Mouse (Mus musculus): Measurements from ENCODE around the gene Stk38.
"Not testable (repeated sequence)": the region's sequence is repeated elsewhere in the genome, so short reads cannot be mapped to it uniquely, and the experiment has no call there.

The Stk38 gene

DNA sequence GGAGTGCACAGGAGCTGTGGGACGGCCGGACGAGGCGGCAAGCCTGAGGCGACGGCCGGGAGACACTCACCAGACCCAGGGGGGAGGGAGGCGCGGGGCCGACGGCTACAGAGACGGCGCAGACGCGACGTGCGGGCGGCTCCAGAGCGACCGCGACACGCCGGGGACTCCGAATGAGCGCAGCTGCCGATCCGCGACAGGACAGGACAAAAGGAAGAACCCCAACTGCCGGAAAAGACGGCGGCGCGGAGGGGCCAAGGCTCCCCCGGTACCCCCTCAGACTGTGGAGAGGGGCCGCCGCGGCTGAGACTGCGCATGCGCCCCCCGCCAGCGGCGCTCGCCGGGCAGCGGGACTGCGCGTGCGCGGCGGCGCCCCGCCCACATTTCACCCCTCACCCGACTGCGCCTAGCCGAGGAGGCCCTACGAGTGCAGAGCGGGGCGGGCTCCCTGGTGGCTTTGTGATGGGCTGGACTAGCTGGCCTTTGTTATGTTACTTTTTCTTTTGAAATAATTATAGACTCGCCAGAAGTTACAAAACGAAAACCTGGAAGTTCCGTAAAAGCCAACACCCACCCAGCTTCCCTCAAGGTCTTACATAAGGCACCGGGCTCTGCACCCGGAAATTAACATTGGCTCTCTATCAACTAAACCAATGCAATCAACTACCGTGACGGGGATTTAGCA is at the start of gene Stk38:
Gene Stk38 (minus strand): TSS at position 355 of the 685 bp plus-strand sequence.
- peak; percentile 92 to 95 for DNase-seq

- no peak for DNase-seq
Measured at GRCm38 (mm10) chr17:29057361-29057890, 49.6 kb upstream of the Stk38 start.

DNA sequence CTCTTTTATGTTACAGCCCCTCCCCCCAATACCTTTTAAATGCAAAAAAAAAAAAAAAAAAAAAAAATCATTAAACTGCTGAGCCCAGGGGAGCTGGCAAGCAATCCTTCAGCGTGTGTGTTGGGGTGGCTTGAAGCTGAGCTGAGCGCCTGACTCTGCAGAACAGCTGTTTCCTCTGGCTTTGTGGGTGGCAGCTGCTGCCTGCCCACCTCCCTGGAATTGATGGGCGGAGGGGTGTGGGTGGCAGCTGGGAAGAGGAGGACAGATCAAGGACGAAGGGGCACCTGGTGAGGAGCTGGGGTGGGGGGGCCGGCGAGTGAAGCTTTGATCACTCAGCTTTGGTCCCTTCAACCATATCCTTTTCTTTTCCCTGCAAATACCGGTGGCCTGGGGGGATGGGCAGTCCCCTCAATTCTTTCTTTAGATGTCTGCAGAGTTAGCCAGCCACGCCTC is 48.9 kb upstream of the Stk38 start:
- DNase-seq = peak; percentile 68 to 81

DNA sequence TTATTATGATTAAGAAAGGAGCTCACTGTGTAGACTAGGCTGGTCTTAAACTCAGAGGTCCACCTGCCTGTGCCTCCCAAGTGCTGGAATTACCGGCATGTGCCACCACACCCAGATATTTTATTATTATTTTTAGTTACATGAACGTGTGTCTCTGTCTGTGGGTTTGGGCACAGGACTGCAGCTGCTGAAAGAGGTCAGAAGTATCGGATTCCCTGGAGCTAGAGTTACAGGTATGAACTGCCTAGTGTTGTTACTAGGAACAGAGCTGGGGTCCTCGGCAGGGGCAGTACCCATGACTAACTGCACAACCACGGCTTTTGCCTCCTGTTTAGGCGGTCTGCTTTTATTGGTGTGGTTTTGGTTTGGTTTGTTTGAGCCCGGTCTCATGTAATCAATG is 48.4 kb upstream of the Stk38 start:
- no peak for DNase-seq

DNA sequence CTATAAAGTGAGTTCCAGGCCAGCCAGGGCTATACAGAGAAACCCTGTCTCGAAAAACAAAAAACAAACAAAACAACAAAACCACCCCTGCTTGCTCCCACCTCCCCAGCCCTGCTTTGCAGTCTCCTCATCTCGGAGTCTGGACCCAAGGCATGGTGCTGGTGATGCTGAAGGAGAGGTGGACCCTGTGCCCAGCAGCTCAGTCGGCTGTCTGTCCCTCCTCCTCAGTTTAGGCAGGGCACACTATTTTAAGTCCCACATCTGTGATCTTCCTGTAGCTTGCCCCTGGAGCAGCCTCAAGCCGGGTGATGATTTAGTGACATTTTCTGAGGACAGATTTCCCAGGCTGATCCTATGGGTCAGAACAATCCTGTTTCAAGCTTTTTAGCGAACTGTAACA is 47.8 kb upstream of the Stk38 start:
- no peak for DNase-seq

DNA sequence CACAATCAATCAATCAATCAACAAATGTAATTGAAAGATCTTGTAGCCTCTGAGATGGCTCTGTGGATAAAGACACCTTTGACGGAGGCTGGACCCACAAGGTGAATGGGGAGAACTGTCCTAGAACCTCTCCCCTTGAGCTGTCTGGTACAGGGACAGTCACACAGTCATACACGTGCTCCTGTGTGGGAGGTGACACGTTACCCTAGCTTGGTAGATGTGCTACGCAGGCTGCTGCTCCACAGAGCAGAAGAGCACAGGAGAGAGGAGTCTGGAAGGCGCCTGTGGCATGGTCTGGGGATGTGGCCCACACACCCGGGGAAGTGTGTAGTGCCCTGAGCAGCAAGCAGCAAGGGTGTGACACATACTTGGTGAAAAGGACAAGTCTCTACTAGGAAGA is 46.6 kb upstream of the Stk38 start:
- no peak for DNase-seq

- peak; percentile 61 to 74 for DNase-seq
Measured at GRCm38 (mm10) chr17:29053841-29054240, 46.0 kb upstream of the Stk38 start.

- DNase-seq = no peak
Measured at GRCm38 (mm10) chr17:29053067-29053466, 45.3 kb upstream of the Stk38 start.

GRCm38 (mm10) chr17:29050791-29051190 is 43.0 kb upstream of the Stk38 start:
- DNase-seq = peak in 1 of 2 experiments; percentile 43

- DNase-seq = no peak
Measured at GRCm38 (mm10) chr17:29049923-29050322, 42.1 kb upstream of the Stk38 start.

- no peak for DNase-seq
Measured at GRCm38 (mm10) chr17:29049508-29049889, 41.7 kb upstream of the Stk38 start.

DNA sequence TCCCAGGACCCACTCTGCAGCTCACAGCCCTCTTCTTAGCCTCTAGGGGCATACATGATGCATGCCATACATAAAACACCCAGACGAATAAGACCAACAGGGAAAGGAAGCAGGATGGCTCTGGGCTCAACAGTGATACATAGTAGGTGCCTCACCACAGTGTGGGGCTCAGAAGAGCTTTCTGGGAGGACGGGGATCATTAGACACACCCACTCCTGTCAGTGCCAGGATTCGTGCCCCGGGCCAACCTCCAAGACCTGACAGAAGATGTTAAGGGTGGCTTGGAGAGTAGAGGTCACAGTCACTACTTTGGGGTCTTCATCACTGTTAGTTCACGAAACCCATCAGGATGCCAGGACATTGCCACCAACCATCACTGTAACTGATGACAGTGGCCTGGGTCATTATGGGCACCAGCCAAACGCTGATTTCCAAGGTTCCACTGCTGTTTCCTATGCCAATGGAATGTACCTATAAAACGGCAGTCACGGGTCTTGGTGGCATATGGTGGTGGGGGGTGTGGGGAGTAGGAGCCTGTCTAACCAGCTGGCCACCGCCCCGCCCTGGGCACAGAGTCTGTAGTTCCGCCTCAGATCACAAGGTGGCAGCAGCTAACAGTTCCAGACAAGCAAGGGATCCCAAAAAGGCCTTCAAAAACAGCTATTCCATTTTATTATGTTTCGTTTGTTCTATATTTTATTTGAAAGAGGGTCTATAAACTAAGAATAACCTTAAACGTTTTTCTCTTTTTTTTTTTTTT is 41.1 kb upstream of the Stk38 start:
- peak; percentile 92 to 93 for DNase-seq

- DNase-seq = no peak
Measured at GRCm38 (mm10) chr17:29047697-29048514, 40.1 kb upstream of the Stk38 start.

DNA sequence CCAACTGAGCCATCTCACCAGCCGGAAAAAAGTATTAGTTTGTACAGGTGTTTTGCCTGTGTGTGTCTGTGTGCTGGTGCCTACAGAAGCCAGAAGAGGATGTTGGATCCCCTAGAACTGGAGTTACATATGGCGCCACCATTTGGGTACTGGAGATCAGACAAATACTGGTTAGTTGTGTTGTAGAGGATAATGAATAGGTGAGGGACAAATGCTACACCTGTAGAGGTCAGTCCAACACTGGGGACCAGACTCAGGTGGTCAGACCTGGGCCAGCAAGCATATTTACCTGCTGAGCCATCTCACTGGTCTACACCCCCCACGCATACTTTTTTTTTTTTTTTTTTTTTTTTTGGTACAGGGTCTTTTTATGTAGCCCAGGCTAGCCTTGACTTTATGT is 39.1 kb upstream of the Stk38 start:
- no peak for DNase-seq

- DNase-seq = peak; percentile 64 to 75
Measured at GRCm38 (mm10) chr17:29045741-29046530, 38.1 kb upstream of the Stk38 start.

GRCm38 (mm10) chr17:29044925-29045319 is 37.1 kb upstream of the Stk38 start:
- DNase-seq = peak in 1 of 2 experiments; percentile 47

DNA sequence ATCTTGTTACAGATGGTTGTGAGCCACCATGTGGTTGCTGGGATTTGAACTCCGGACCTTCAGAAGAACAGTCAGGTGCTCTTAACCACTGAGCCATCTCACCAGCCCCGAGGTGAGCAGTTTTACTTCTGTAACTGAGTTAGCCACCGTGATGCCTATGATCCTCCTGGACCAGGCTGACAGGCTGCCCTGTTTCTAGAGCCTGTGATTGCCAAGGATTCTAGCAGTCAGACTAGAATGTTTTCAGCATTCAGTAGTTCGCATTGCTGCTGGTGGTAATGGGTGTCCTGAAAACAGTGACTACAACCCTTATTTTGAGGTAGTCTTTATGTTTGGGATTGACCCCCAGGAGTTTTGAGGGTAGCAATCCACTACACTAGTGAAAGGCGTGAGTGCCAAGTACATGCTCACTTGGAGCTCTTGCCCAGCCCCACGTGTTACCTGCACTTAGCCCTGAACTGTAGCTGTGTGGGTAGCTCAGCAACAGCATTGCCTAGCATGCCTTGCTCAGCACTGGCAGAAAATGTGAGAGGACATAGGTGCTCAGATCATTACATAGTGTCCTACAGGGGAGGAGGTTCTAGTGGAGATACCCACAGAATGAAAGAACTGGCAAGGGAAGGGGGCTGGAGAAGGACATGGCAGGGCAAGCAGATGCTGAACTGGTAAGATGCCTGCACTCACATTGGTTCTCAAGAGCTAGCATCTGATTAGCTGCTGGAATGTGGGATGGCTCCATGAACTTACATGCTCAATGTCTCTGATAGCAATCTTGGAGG is 36.5 kb upstream of the Stk38 start:
- no peak for DNase-seq

DNA sequence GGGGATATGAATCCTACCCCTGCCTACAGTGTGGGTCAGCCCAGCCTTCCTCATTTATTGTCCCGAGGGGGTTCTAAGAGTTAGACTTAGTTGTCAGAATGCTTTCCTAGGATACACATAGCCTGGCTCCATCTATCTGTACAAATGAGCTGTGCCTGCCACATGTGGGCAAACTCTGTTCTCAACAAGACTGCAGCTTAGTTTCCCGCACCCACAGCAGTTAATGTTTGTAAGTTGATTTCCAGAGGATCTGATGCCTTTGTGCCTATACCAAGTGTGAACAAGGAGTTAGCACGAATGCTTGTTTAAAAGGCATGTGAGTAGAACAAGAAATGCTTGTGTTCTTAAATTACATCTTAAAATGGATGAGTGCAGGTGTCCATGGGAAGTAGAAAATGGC is 35.8 kb upstream of the Stk38 start:
- no peak for DNase-seq

DNA sequence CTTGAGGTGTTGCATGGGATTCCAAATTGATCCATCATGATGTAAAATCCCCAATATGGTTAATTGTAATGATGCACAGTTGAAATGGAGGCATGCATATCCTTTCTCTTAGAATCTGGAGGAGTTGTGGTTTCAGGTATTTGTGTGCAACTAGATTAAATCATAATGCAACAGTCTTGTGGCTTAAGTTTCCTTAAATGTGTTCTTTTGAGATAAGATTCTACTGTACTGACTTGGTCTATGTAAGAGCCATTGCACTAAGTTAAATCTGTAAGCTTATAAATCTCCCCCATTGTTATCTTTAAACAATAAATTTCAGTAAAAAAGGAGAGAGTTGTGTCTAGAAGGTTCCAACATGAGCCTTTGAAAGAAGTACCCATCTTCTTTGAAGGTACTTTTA is 34.8 kb upstream of the Stk38 start:
- DNase-seq = no peak

DNA sequence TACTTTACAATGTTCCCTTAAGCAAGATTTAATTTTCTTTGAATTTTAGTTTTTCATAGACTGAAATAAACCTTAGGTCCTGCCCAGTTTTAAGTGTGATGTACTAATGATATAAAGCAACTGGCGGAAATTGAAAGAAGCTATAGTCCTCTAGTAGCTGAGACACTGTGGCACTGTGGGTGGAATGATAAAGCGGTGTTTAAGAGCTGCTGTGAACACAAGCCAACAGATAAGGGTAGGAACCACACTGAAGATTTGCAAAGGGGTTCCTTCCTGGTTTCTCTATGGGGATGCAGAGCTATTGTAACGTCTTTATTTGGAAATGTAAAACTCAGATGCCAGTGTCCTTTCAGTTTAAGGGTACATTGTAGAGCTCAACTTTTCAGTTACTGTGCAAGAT is 33.8 kb upstream of the Stk38 start:
- DNase-seq = not testable (repeated sequence)

DNA sequence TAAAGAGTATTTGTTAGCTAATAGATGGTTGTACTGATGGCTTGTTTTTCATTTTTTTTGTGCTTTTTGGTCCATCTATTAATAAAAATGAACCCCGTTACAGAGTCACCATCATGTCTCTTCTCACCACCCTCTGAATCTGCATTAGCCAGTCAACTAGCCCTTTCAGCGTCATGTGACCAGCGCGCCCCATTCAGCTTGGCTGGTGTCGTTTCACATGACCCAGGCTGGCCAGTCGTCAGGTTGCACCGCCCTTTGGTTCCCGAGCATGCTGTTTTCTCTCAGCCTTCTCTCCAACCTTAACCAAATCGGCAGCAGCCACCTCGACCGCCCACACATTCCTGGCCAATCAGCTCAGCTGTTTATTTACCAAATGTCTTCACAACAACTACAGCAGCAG is 31.6 kb upstream of the Stk38 start:
- DNase-seq = peak; percentile 46 to 58

All from kidney, postnatal 4 days (tissue).